Mouse (Mus musculus) ES-E14 (cell line): ENCODE measurements around the gene Btg3.

Source experiments
- CHD2 ChIP-seq: IDR thresholded peaks from 2 replicates; pipeline ENCODE4 v1.6.1; 2014; ENCODE audit warnings: mild to moderate bottlenecking, low read depth, low read length, inconsistent platforms
- HCFC1 ChIP-seq: IDR thresholded peaks from 2 replicates; pipeline ENCODE4 v1.6.1; 2012; ENCODE audit warnings: low read length, inconsistent platforms, borderline replicate concordance; ENCODE audit not compliant: insufficient read depth
- ZNF384 ChIP-seq: IDR thresholded peaks from 2 replicates; pipeline ENCODE4 v1.6.1; 2012; ENCODE audit warnings: low read depth, low read length, inconsistent platforms

DNA sequence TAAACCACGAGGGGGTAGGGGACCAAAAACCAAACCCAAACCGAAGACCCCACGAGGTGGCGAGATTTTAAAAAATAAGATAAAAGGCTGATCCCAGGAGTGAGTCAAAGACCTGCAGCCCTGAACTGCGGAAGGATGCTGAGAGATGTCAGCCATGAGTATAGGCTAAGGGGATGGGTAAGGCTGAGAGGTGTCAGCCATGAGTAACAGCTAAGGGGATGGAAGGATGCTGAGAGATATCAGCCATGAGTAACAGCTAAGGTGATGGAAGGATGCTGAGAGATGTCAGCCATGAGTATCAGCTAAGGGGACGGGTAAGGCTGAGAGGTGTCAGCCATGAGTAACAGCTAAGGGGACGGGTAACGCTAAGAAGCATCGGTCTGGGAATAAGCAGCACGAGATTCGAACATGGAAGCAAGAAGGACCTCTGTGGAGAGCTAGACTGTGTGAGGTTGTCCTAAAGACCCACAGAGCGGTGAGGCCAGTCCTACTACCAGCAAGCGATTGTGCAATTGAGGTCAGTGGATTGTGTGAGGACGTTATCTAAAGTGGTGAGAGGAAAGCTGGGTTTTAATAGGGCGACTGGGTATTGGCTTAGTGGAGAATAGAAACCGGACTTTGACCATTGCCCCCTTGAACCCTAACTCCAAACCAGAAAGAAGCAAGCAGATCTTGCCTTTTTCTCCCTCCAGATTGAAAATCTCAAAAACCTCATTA lies 69.4 kb downstream of the Btg3 start:
- no peak for TF ChIP-seq CHD2
- no peak for TF ChIP-seq HCFC1
- no peak for TF ChIP-seq ZNF384
